Mouse (Mus musculus): Measurements from ENCODE around the gene Lkaaear1.

Gene Lkaaear1

GRCm38 (mm10) chr2:181653523-181653922 lies 44.7 kb downstream of the Lkaaear1 start:
- no peak for ATAC-seq (ENCODE audit: low TSS enrichment)

- ATAC-seq (ENCODE audit: low TSS enrichment): no peak
These were observed 45.2 kb downstream of the Lkaaear1 start for GRCm38 (mm10) chr2:181653065-181653464.

GRCm38 (mm10) chr2:181648926-181649325 lies 49.3 kb downstream of the Lkaaear1 start:
- ATAC-seq (ENCODE audit: low TSS enrichment): 0 out of 2 replicates have a peak, but pooled peaks have one; percentile 34

Measured in frontal cortex, adult (tissue).